Mouse (Mus musculus) left cerebral cortex, adult 18-20 months (tissue): ENCODE results near the gene Spock2. TPM values are rescaled to one million over a fixed set of nuclear protein-coding genes. Genes with fewer than 3 reads are reported as not detected.

Experiments used
- DNase-seq, 2 experiments: peaks; one replicate each; pipeline ENCODE4 v3.0.0; 2021 to 2022; ENCODE audit warnings: low spot score in 2 of 2, mixed read lengths in 1 of 2
- long read RNA-seq, 2 experiments: library from polyadenylated mRNA; stranded (forward); transcript quantifications; one replicate each; pipeline ENCODE4 v2.0.0; 2021
- total RNA-seq, 2 experiments: library from RNA; stranded (reverse); gene quantifications; 2 replicates each; pipeline ENCODE4 v1.2.3; 2021

Spock2 gene
- total RNA-seq: 100 to 1,000 TPM; 536 to 539 TPM
- long read RNA-seq, experiment 1, partial matches to known transcripts: 146 of 226 reads
- long read RNA-seq, experiment 1, other reads (novel, unspliced or antisense): 80 of 226 reads
- long read RNA-seq, experiment 2, partial matches to known transcripts: 133 of 174 reads
- long read RNA-seq, experiment 2, other reads (novel, unspliced or antisense): 41 of 174 reads

DNA sequence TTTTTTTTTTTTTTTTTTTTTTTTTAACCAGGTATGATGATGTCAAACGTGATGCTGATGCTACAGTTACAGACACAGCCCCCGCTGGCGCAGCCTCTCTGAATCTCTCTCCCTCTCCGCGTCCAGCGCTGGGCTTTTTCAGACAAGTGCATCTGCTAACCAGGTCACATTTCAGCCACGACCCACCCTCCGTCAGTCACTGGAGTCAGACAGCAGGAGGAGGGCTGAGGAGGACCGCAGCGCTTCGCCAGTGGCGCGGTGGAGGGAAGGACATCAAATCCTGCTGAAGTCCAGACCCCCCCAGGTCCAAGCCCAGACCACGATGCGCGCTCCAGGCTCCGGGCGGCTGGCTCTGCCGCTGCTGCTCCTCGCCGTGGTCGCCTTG lies at the start of gene Spock2:
Gene Spock2, plus strand, starts transcription at position 74 of the 385 bp plus-strand sequence.
- DNase-seq: peak; percentile 75 to 81

DNA sequence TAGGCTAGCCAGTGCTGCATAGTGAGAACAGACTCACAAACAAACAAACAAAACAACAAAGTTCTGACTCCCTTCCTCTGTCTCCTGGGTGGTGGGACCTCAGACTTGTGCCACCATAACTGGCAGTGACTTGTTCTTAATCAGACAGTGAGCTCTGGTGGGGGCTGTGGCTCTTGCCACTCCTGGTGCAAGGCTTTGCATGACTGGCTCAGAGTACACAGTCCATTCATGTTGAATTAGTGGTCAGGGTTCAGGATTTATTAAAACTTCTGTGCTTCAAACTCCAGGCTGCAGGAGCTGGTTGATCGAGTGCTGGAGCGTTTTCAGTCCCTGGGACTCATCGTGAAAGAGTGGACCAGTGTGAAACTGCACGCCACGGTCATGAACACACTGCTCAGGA lies 43.8 kb upstream of the Spock2 start:
- DNase-seq: no peak

DNA sequence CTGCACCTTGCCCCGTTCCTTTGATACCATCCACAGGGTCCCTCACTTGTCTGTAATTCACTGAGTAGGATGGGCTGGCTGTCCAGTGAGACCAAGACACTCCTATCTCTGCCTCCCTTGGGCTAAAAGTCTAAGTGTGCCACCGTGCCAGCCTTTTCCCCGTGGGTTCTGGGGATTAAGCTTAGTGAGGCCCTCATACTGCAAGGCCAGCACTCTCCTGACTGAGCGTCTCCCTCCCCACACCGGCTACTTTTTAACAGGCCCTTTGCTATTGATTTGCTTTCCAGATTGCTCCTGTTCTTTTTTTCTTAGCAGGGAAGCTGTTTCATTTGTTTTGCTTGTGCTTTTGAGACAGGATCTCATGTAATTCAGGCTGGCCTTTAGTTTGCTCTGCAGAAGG lies 43.1 kb upstream of the Spock2 start:
- DNase-seq: no peak

DNA sequence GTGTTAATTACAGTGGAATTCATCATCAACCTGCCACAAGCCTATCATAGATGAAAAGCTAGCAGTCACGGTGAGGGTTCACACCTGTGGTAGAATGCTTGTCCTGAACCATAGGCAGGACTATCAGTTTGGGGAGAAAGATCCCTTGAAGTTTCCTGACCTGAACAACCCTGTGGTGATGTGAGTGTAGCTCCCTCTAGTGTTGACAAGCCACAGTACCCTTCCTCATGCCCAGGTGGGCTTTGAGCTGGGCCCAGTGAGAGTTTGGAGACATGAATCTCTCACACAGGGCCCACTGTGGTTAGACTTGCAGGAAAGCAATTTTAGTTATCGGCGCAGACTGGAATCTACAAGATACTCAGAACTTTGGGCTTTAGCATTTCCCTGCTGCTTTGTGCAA lies 39.5 kb upstream of the Spock2 start:
- DNase-seq: peak in 1 of 2 experiments; percentile 24

DNA sequence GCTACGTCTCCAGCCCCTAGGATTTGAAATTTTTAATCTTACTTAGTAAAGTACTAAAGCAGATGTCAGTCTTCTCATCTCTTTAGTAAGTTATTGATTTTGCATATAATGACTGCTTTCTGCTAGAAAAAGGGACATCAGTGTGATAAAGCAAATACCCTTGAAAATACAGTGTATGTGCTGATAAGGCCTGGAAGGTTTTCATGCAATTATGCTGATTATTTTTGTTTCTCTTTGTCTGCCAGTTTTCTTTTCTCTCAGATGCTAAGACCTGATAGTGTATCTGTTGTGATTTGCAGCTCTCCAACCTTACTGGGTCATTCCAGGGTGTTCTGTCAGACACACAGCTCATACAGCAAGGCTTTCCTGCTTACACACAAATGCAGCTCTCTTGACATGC lies 30.9 kb upstream of the Spock2 start:
- no peak for DNase-seq

DNA sequence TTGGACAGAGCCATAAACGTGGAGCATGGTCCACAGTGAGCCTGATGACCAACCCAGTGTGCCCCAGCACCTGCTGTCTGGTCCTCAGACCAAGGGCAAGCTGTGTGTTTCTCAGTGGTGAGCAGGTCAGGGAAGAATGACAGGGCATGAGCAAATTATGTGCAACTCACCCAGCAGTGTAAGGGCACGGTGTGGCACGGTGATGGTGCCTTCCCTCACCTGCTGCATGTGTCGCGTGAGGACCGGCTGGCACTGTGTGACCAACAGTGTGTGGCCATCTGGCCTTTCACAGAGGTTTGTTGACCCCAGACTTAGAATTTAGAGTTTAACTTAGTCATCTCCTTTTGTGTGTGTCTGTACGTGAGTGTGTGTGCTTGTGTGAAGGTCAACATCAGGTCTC lies 28.8 kb upstream of the Spock2 start:
- DNase-seq: no peak

DNA sequence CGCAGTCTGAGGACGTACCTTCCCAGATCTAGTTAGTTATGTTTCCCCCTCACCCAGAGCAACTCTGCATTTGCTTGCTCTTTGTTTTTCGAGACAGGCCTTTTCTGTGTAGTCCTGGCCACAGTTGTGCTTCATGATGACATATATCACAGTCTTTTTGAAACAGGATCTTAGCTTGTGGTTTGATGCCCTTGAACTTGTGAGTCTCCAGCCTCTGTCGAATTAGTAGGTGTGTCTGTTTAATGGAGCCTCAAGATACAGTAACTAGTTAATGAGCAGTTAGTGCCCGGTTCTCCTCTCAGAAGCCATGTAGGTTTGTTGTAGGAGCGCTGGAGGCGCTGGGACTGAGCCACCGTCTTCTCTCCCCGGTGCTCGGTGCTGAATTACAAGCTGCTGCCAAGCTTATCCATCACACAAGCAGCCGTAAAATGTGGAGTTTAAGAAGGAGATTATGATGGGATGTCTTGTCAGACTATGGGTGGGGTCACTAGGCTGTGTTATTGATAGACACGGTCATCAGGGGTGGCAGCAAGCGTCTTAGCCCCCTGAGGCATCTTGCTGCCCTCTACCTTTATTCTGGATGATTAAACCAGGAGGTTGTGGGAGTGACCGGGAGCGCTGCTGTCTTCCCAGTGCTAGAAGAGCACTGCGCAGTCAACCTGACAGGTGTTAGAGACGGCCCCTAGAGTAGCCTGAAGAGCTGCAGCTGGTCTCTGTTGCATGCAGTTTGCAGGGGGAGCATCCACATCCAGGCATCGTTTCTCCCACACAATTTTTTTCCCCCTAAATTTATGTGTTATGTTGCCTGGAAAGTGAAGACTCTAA lies 28.1 kb upstream of the Spock2 start:
- no peak for DNase-seq

DNA sequence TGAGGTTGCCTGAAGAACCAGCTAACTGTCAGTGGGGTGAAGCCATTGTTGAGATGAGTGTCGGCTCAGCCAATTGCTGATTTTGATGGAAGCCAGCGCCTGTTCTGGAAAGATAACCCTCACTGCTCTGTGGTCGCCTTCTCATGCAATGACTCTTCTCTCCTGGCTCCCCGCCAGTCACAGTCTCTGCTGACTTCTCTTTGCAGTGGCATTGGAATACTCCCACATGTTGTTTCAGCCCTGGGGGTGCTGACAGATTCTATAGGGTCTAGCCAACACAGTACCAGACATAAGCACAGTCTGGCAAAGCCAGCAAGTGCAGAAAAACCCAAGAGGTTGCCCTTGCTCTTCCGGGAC lies 27.5 kb upstream of the Spock2 start:
- DNase-seq: peak; percentile 25 to 58

DNA sequence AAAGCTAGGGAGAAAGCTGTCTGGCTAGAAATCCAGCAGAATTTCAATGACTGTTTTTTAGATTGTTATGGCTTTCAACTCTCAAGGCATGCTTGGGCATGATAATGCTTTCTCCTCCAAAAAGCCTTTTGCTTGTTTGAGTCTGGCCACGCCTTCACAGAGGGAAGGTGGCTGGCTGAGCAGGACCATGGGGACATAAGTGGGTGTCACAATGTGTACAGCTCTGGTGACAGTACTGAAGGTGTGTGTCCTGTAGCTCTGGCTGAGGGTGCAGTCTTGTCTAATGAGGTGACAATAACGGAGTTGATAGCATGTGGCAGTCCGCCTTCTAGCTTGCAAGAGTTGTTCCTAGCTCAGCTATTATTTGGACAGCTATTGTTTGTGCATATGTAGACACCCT lies 25.8 kb upstream of the Spock2 start:
- no peak for DNase-seq

DNA sequence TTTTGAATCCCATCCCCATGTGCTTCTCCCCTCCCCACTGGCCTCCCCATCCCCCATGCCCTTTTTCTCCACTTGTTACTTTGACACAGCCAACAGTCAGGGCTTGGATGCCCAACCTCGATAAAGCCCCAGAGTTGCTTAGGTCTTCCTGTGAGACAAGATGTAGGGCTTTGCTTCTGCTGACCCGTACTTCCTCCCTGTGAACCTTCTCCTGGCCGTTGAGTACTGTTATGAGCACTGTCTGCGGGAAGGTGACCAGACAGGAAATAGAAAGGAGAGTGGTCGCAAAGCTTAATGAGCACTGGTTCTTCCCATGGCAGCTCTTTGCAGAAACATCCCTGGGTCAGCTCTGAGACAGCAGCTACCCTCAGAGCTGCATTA lies 25.4 kb upstream of the Spock2 start:
- no peak for DNase-seq

DNA sequence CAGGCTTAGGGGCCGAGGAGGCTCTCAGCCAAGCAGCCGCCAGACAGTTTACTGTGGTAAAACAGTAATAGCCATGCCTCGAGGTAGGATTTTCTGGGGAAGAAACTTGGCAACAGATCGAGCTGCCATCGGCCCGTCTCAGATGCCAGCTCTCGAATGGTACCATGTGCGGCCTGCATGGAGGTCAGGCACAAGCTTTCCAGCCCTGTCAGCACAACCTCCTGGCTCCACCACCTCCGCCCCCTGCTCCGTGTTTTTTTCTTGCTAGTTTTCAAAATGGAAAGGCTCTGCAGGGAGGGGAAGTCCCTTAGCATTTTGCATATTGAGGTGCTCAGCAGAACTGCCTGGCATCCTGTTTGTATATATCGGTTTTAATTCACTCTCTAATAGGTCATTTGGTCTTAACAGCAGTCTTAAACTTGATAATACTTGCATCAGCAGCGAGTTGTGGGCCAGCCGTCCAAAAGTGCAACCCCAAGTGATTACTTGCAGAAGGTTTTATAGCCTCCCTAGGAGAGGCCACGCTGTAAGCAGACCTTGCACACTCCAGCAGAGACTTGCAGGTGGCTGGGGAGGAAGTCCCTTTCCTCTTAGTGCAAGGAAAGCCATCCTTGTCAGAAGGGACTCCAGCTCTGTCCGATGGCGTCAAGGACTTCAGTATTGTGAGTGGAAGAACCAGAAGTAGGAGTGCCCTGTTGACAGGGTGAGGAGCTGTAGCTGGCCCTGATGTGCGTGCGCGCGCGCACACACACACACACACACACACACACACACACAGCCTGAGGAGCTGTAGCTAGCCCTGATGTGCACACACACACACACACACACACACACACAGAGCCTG lies 24.8 kb upstream of the Spock2 start:
- no peak for DNase-seq

DNA sequence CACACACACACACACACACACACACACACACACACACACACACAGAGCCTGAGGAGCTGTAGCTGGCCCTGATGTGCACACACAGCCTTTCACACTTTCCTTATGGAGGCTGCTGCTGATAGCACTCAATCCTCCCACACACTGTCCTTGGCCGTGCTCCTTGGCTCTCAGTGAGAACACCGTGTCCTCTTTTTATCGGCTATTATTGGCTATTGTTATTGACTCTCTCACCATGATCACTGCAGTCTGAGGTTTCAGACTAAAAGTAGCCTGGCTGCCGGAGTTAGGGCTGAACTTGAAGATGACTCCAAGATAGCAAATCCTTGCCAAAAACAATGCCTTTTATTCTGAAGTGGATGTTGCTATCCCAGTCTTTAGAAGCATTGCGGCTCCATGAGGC lies 24.1 kb upstream of the Spock2 start:
- DNase-seq: peak; percentile 19 to 42

DNA sequence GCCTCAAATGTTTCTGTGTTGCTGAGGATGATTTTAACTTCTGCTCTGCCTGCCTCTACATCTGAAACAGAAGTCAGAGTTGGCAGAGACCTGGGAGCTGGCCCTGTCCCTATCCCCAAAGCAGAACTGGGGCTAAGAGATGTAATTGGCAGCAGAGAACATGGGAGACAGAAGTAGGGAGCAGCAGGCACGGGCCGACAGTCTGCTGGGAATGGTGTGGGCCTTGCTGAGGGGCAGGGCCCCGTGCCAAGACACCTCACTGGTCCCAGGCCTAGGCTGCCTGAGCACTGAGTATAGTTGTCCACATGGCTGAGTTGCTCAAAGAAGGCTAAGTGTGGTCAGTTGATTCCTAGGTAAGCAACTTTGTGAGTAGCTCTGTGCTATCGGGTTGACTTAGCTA lies 22.0 kb upstream of the Spock2 start:
- DNase-seq: no peak

DNA sequence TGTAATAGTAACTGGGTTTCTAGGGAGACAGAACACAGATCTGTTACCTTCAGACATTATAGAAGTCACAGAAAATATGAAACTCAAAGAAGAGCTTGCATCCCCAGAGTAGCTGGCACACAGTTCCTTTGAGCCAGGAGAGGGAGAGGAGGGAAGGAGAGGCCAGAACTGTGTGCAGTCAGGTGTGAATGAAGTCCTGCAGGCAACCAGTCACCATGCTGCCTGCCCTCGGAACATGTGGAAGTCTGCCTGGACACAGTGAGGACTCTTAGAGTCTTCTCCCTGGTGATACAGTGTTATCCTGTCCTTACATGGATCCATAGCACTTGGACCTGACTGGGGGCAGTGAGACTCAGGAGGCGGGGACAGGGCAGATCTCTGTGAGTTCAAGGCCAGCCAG lies 13.7 kb upstream of the Spock2 start:
- DNase-seq: no peak

DNA sequence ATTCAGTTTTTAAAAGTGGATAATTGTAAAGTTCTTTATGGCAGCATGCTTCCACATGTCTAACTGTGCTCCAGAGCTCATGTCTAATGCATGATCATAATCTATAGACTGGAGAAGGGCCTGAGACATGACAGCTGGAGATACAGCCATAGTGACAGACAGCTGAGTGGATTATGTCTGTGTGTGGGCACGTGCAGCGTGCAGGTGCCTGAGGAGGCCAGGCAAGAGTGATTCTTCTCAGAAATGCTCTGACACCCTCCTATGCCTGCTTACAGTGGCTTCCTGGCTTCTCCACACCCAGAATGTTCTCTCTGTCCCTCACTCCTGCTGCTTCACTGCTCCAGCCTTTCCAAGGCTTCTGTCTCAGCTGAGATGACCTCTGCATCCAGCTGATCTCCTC lies 12.3 kb upstream of the Spock2 start:
- DNase-seq: no peak

DNA sequence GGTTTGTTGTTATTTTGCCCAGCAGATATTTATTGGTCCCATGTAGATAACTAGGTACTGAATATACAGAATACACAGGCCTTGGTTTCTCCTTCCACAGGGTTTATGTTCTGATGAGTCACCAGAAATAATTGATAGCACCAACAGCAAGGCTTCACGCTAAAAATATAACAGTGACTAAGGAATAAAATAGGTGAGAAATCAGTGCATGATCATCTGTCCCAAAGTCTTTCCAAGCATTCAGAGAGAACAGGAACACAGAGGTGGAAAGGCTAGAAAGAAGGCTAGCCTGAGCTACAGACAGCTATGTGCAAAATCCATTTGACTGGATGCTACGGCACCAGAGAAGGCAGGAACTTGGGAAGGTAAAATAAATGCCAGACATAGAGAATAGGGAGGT lies 10.5 kb upstream of the Spock2 start:
- DNase-seq: no peak

DNA sequence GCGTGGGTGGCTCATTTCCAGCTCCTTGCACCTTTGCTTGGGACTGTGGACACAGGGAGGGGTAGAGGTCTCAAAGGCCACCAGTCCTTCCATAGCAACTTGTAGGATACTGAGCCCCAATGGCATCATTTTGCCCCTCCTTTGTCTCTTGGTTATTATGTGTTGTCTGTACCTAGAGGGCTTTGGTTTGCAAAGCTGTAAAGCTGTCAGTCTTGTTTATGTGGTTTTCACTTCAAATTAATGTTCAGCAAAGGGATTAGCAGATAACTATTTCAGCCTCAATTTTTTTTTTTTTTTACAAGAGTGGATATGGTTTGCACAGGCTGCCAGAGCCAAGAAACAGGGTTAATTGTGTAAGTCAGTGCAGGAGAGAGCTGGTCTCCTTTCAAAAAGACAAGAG lies 9.7 kb upstream of the Spock2 start:
- no peak for DNase-seq

DNA sequence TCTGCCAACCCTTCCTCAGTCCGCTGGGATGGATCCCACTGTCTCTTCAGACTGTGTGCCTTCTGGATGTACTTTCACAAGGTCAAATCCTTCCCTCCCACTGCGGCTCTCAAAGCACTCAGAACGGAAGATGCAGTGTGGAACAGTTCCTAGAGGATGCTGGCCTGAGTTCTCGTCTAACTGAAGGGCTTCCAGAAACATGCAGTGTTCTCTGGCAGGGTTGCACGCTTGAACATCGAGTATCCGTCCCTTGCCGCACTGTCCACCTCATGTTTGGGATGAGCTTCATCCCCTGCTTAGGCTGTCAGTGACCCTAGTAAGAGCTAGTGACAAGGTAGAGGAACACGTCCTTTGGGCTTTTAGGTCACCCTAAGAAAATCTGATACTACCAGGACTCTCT lies 8.9 kb upstream of the Spock2 start:
- DNase-seq: no peak

DNA sequence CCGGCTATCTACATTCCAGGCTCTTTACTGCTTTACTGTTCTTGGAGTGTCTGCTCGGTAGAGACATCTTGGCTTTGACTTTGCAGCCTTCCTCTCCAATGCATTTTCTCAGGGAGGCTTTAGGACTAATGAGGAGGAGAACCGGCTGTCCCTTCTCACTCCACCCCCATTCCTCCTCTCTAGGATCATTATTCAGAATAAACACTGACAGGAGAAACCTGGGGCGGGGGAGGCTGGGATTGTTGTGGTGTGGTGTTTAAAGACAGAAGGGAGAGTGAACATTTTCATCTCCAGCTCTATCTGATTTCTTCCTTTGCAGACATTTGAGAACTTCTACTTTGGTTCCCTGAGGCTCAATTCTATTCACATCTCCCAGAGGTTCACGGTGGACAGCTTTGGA lies 8.2 kb upstream of the Spock2 start:
- no peak for DNase-seq

DNA sequence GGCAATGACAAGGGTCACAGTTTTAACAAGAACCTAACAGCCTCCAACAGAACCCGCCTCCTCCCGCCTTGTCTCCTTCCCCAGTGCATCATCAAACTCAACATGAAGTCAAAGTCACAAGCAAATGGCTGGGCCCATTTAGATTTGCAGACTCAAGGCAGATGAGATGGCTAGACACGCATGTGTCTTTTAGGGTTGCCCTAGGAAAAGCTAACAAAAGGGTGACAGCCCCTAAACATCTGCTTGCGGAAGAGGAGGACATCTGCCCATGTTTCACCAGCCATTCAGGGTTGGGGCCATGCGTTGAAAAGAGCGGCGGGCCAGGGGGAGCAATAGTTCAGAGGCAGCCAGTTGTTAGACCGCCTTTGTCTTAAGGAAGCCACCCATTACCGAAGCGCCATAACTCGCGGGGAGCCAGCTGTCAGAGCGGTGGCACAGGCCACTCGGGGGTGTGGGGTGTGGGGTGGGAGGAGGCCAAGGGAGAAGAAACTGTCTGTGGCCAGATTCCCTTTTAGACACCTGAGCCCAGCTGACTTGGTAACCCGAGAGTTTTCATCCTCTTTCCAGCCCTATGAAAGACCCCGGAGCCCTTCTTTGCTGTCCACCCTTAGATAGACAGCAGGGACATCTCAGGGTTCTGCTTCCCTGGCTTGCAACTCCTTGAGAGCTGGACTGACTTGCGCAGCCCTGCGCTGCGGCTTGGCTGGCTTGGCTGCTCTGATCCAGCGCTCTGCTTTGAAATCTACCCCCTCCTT lies 451 bp upstream of the Spock2 start:
- DNase-seq: no peak

DNA sequence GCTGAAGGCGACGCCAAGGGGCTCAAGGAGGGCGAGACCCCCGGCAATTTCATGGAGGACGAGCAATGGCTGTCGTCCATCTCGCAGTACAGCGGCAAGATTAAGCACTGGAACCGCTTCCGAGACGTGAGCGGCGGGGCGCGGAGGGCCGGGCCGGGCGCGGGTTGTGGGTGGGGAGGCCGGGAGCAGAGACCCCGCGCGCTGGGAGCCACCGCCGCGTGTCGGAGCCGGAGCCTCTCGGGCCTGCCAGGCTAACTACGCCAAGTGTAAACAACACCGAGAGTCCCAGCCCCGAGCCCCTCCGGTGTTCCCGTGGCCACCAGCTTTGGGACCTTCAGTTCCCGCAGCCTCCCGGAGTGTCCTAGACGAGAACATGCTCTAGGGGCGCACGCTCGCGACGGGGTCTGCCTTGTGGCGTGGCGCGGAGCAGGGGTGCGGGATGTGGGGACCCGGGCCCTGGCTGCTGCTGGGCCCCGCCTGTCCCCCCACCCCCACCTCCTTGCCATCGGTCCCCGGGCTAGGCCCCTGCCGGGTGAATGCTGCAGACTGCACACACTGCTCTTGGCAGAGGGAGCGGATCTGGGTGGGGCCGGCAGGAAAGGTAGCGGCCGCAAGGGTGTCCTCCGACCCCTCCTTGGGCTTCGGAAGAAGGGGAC lies 640 bp downstream of the Spock2 start:
- DNase-seq: peak; percentile 43 to 47
